Mouse (Mus musculus): ENCODE data around the gene Zfp973. TPM values are rescaled to one million over a fixed set of nuclear protein-coding genes. Genes with fewer than 3 reads are reported as not detected.

The Zfp973 gene
- 10.2 and 11.9 TPM in 2 replicates for polyA plus RNA-seq (2015; fragmentation: Nextera tagmentation; extraction: Ambion mirVana)

GRCm38 (mm10) chr2:176670222-176670621 is at the start of gene Zfp973:
Gene Zfp973 (plus strand): TSS chr2:176670522.

GRCm38 (mm10) chr2:176636244-176636643 is 34.1 kb upstream of the Zfp973 start, which contains the start of gene Gm14308:
Gene Gm14308 (minus strand): TSS chr2:176636344.

GRCm38 (mm10) chr2:176708051-176708450 is 37.7 kb downstream of the Zfp973 start, which contains the start of gene Gm14305:
Gene Gm14305 (plus strand): TSS chr2:176708328.

Other genes with a start within 250 kb of the Zfp973 start
- 12.7 and 14.5 TPM in 2 replicates for gene Gm14435, start 246.9 kb upstream of the Zfp973 start, polyA plus RNA-seq (2015; fragmentation: Nextera tagmentation; extraction: Ambion mirVana)
- gene Gm14434, start 183.7 kb upstream of the Zfp973 start, polyA plus RNA-seq (2015; fragmentation: Nextera tagmentation; extraction: Ambion mirVana) = 20.3 and 21.6 TPM in 2 replicates
- gene Zfp967, start 149.5 kb upstream of the Zfp973 start, polyA plus RNA-seq (2015; fragmentation: Nextera tagmentation; extraction: Ambion mirVana) = not detected in 2 replicates
- 21.5 and 36.0 TPM in 2 replicates for gene Gm14308, start 34.2 kb upstream of the Zfp973 start, polyA plus RNA-seq (2015; fragmentation: Nextera tagmentation; extraction: Ambion mirVana)
- gene Gm14305, start 37.8 kb downstream of the Zfp973 start, polyA plus RNA-seq (2015; fragmentation: Nextera tagmentation; extraction: Ambion mirVana) = 56.0 and 56.1 TPM in 2 replicates
- gene Gm14295, start 128.1 kb downstream of the Zfp973 start, polyA plus RNA-seq (2015; fragmentation: Nextera tagmentation; extraction: Ambion mirVana) = 21.6 and 22.3 TPM in 2 replicates
- not detected in 2 replicates for gene Gm14408, start 160.6 kb downstream of the Zfp973 start, polyA plus RNA-seq (2015; fragmentation: Nextera tagmentation; extraction: Ambion mirVana)